Mouse (Mus musculus) hindbrain, embryonic 16.5 days (tissue): ENCODE results near the gene St6gal1. TPM values are rescaled to one million over a fixed set of nuclear protein-coding genes. Genes with fewer than 3 reads are reported as not detected.

Experiments
- ATAC-seq: fragments of 200-750 bp; cut with Nextera tagmentation; 2 replicates; pipeline ENCODE4 v1.8.0; 2017; ENCODE audit warnings: moderate TSS enrichment, moderate library complexity
- H3K27ac ChIP-seq: fragments of 300-500 bp; sonication (generic); 2 replicates; pipeline ENCODE4 v1.5.1; 2014; ENCODE audit warnings: low read depth, mild to moderate bottlenecking, control low read depth, low read length, moderate library complexity
- H3K27me3 ChIP-seq: fragments of 300-500 bp; sonication (generic); replicated peaks from 2 replicates; pipeline ENCODE4 v1.6.1; 2014; ENCODE audit warnings: low read length; ENCODE audit not compliant: control insufficient read depth, insufficient read depth
- H3K36me3 ChIP-seq: fragments of 300-500 bp; sonication (generic); 2 replicates; pipeline ENCODE4 v1.6.1; 2014; ENCODE audit warnings: mild to moderate bottlenecking, low read length, moderate library complexity, mixed read lengths; ENCODE audit not compliant: control insufficient read depth, insufficient read depth
- H3K4me1 ChIP-seq: fragments of 300-500 bp; sonication (generic); 2 replicates; pipeline ENCODE4 v1.6.1; 2014; ENCODE audit warnings: low read depth, low read length; ENCODE audit not compliant: control insufficient read depth, insufficient read depth
- H3K4me2 ChIP-seq: fragments of 300-500 bp; sonication (generic); 2 replicates; pipeline ENCODE4 v1.6.1; 2014; ENCODE audit warnings: mild to moderate bottlenecking, low read length, control low read depth, moderate library complexity
- H3K4me3 ChIP-seq: fragments of 300-500 bp; sonication (generic); 2 replicates; pipeline ENCODE4 v1.5.1; 2014; ENCODE audit warnings: mild to moderate bottlenecking, low read length, control low read depth, moderate library complexity
- H3K9ac ChIP-seq: fragments of 300-500 bp; sonication (generic); 2 replicates; pipeline ENCODE4 v1.6.1; 2014; ENCODE audit warnings: low read depth, mild to moderate bottlenecking, control low read depth, low read length, moderate library complexity
- H3K9me3 ChIP-seq: fragments of 300-500 bp; sonication (generic); 2 replicates; pipeline ENCODE4 v1.6.1; 2014; ENCODE audit warnings: mild to moderate bottlenecking, low read length, moderate library complexity; ENCODE audit not compliant: control insufficient read depth
- WGBS: fragments of 180-500 bp; shearing (Covaris S2); extraction: QIAGEN DNeasy Blood & Tissue Kit; methylation state at CpG from one replicate; pipeline ENCODE4 v1.1.7; 2014; 5-methylcytosine and 5-hydroxymethylcytosine counted together
- polyA plus RNA-seq: library from polyadenylated mRNA; unstranded; fragments of >200 nt; fragmentation: Nextera tagmentation; extraction: Ambion mirVana; gene quantifications from 2 replicates; pipeline ENCODE4 v1.2.1, GENCODE M21; 2015

Gene St6gal1
- polyA plus RNA-seq, 1 experiment from 2014 or later, result 18.4 TPM

- Histone ChIP-seq H3K9ac (no peak overlapping the region), H3K4me3 (no peak overlapping the region), H3K36me3 (no peaks in the 10 kb centered on the region), H3K4me1 (no peaks in the 10 kb centered on the region), H3K27me3 (no peaks in the 10 kb centered on the region), H3K4me2 (no peak overlapping the region), H3K27ac (no peak overlapping the region), H3K9me3 (no peaks in the 10 kb centered on the region)
- ATAC-seq, result no peak
- WGBS, result 94% methylated on average over 2 of the region's 2 CpGs
Measured at GRCm38 (mm10) chr16:23185824-23186223, 38.7 kb upstream of the St6gal1 start.

- Histone ChIP-seq H3K4me2 (no peak overlapping the region), H3K9ac (no peak overlapping the region), H3K9me3 (no peaks in the 10 kb centered on the region), H3K27me3 (no peaks in the 10 kb centered on the region), H3K4me1 (no peaks in the 10 kb centered on the region), H3K36me3 (no peaks in the 10 kb centered on the region), H3K27ac (no peak overlapping the region), H3K4me3 (no peak overlapping the region)
- WGBS, result 77% methylated on average over 4 of the region's 4 CpGs
- ATAC-seq, result no peak
Measured at GRCm38 (mm10) chr16:23186418-23186817, 38.1 kb upstream of the St6gal1 start.

- 89% methylated on average over 7 of the region's 7 CpGs for WGBS
- ATAC-seq, result no peak
- H3K4me3 ChIP-seq, result no peak overlapping the region
- no peaks in the 10 kb centered on the region for H3K4me1 ChIP-seq
- no peak overlapping the region for H3K9ac ChIP-seq
- H3K4me2 ChIP-seq, result no peak overlapping the region
- no peaks in the 10 kb centered on the region for H3K9me3 ChIP-seq
- H3K27me3 ChIP-seq, result no peaks in the 10 kb centered on the region
- H3K36me3 ChIP-seq, result no peaks in the 10 kb centered on the region
- H3K27ac ChIP-seq, result no peak overlapping the region
Measured at GRCm38 (mm10) chr16:23187983-23188382, 36.6 kb upstream of the St6gal1 start.

GRCm38 (mm10) chr16:23189612-23190011 lies 34.9 kb upstream of the St6gal1 start:
- no peaks in the 10 kb centered on the region for H3K27me3 ChIP-seq
- WGBS, result 88% methylated on average over 1 of the region's 1 CpGs

GRCm38 (mm10) chr16:23191560-23192242 lies 32.8 kb upstream of the St6gal1 start:
- Histone ChIP-seq H3K36me3 (no peaks in the 10 kb centered on the region), H3K27me3 (no peaks in the 10 kb centered on the region), H3K4me3 (no peak overlapping the region), H3K9me3 (no peaks in the 10 kb centered on the region), H3K4me1 (no peaks in the 10 kb centered on the region), H3K9ac (no peak overlapping the region), H3K4me2 (no peak overlapping the region), H3K27ac (no peak overlapping the region)
- ATAC-seq, result no peak
- 85% methylated on average over 9 of the region's 9 CpGs for WGBS

More at GRCm38 (mm10) chr16:23189612-23190011, 34.9 kb upstream of the St6gal1 start:
- no peak for ATAC-seq
- H3K9ac ChIP-seq, result no peak overlapping the region
- no peak overlapping the region for H3K4me3 ChIP-seq
- no peak overlapping the region for H3K27ac ChIP-seq
- H3K36me3 ChIP-seq, result no peaks in the 10 kb centered on the region
- H3K9me3 ChIP-seq, result no peaks in the 10 kb centered on the region
- no peaks in the 10 kb centered on the region for H3K4me1 ChIP-seq
- no peak overlapping the region for H3K4me2 ChIP-seq

GRCm38 (mm10) chr16:23195618-23196017 lies 28.9 kb upstream of the St6gal1 start:
- Histone ChIP-seq H3K4me3 (no peak overlapping the region), H3K4me2 (no peak overlapping the region), H3K9me3 (no peaks in the 10 kb centered on the region), H3K27ac (no peak overlapping the region), H3K36me3 (no peaks in the 10 kb centered on the region), H3K4me1 (no peaks in the 10 kb centered on the region), H3K27me3 (no peaks in the 10 kb centered on the region), H3K9ac (no peak overlapping the region)
- ATAC-seq, result no peak
- WGBS, result 91% methylated on average over 7 of the region's 7 CpGs

- Histone ChIP-seq H3K9me3 (no peaks in the 10 kb centered on the region), H3K4me3 (no peak overlapping the region), H3K4me1 (no peaks in the 10 kb centered on the region), H3K9ac (no peak overlapping the region), H3K27me3 (no peaks in the 10 kb centered on the region), H3K36me3 (no peaks in the 10 kb centered on the region), H3K27ac (no peak overlapping the region), H3K4me2 (no peak overlapping the region)
- no peak for ATAC-seq
Measured at GRCm38 (mm10) chr16:23196296-23196695, 28.2 kb upstream of the St6gal1 start.

- Histone ChIP-seq H3K4me3 (no peak overlapping the region), H3K27me3 (no peaks in the 10 kb centered on the region), H3K4me1 (no peaks in the 10 kb centered on the region), H3K9me3 (no peaks in the 10 kb centered on the region), H3K36me3 (no peaks in the 10 kb centered on the region), H3K27ac (no peak overlapping the region), H3K4me2 (no peak overlapping the region), H3K9ac (no peak overlapping the region)
- ATAC-seq, result no peak
- WGBS, result 88% methylated on average over 6 of the region's 6 CpGs
Measured at GRCm38 (mm10) chr16:23196791-23197190, 27.7 kb upstream of the St6gal1 start.

GRCm38 (mm10) chr16:23201498-23201897 lies 23.0 kb upstream of the St6gal1 start:
- no peak for ATAC-seq
- H3K9me3 ChIP-seq, result no peaks in the 10 kb centered on the region
- no peaks in the 10 kb centered on the region for H3K27me3 ChIP-seq
- H3K9ac ChIP-seq, result no peak overlapping the region
- no peak overlapping the region for H3K4me2 ChIP-seq
- no peak overlapping the region for H3K27ac ChIP-seq
- no peaks in the 10 kb centered on the region for H3K4me1 ChIP-seq
- H3K36me3 ChIP-seq, result no peaks in the 10 kb centered on the region
- no peak overlapping the region for H3K4me3 ChIP-seq

GRCm38 (mm10) chr16:23214314-23214713 lies 10.2 kb upstream of the St6gal1 start:
- no peak overlapping the region for H3K27ac ChIP-seq
- ATAC-seq, result no peak
- H3K36me3 ChIP-seq, result no peaks in the 10 kb centered on the region
- 81% methylated on average over 7 of the region's 7 CpGs for WGBS
- H3K4me3 ChIP-seq, result no peak overlapping the region
- no peaks in the 10 kb centered on the region for H3K4me1 ChIP-seq
- no peaks in the 10 kb centered on the region for H3K9me3 ChIP-seq
- H3K9ac ChIP-seq, result no peak overlapping the region
- H3K27me3 ChIP-seq, result no peaks in the 10 kb centered on the region
- H3K4me2 ChIP-seq, result no peak overlapping the region
